Mouse (Mus musculus) liver, embryonic 11.5 days (tissue): ENCODE data around the gene Pik3r6. TPM values are rescaled to one million over a fixed set of nuclear protein-coding genes. Genes with fewer than 3 reads are reported as not detected.

Source experiments
- ATAC-seq: fragments of 200-750 bp; cut with Nextera tagmentation; replicated peaks from 2 replicates; pipeline ENCODE4 v1.8.0; 2017; ENCODE audit warnings: moderate number of reproducible peaks, mild to moderate bottlenecking, moderate TSS enrichment, moderate library complexity; ENCODE audit not compliant: low FRiP score
- DNase-seq: peaks from one replicate; pipeline ENCODE4 v3.0.0-alpha.2; 2017; ENCODE audit warnings: low spot score
- H3K27ac ChIP-seq: fragments of 300-500 bp; sonication (generic); 2 replicates; pipeline ENCODE4 v1.5.1; 2014; ENCODE audit warnings: mild to moderate bottlenecking, low read depth, low read length, control low read depth
- H3K27me3 ChIP-seq: fragments of 300-500 bp; sonication (generic); replicated peaks from 2 replicates; pipeline ENCODE4 v1.6.1; 2014; ENCODE audit warnings: low read length, mixed read lengths; ENCODE audit not compliant: control insufficient read depth, insufficient read depth
- H3K36me3 ChIP-seq: fragments of 300-500 bp; sonication (generic); 2 replicates; pipeline ENCODE4 v1.6.1; 2014; ENCODE audit warnings: mild to moderate bottlenecking, low read length, moderate library complexity, mixed read lengths; ENCODE audit not compliant: control insufficient read depth, insufficient read depth
- H3K4me1 ChIP-seq: fragments of 300-500 bp; sonication (generic); replicated peaks from 2 replicates; pipeline ENCODE4 v1.6.1; 2014; ENCODE audit warnings: low read length, mixed read lengths; ENCODE audit not compliant: control insufficient read depth, insufficient read depth
- H3K4me2 ChIP-seq: fragments of 300-500 bp; sonication (generic); 2 replicates; pipeline ENCODE4 v1.6.1; 2014; ENCODE audit warnings: mild to moderate bottlenecking, control low read depth, moderate library complexity
- H3K4me3 ChIP-seq: fragments of 300-500 bp; sonication (generic); 2 replicates; pipeline ENCODE4 v1.5.1; 2014; ENCODE audit warnings: low read depth, low read length, control low read depth
- H3K9ac ChIP-seq: fragments of 300-500 bp; sonication (generic); 2 replicates; pipeline ENCODE4 v1.6.1; 2014; ENCODE audit warnings: low read depth, low read length, control low read depth
- H3K9me3 ChIP-seq: fragments of 300-500 bp; sonication (generic); 2 replicates; pipeline ENCODE4 v1.6.1; 2016; ENCODE audit warnings: low read length, inconsistent platforms, mixed read lengths; ENCODE audit not compliant: control insufficient read depth
- WGBS: fragments of 180-500 bp; shearing (Covaris S2); extraction: QIAGEN DNeasy Blood & Tissue Kit; methylation state at CpG from one replicate; pipeline ENCODE4 v1.1.7; 2014; 5-methylcytosine and 5-hydroxymethylcytosine counted together
- polyA plus RNA-seq: library from polyadenylated mRNA; unstranded; fragments of >200 nt; fragmentation: Nextera tagmentation; extraction: Ambion mirVana; gene quantifications from 2 replicates; pipeline ENCODE4 v1.2.1, GENCODE M21; 2014

The Pik3r6 gene
- polyA plus RNA-seq, 1 experiment from 2014 or later, result 1.8 TPM

DNA sequence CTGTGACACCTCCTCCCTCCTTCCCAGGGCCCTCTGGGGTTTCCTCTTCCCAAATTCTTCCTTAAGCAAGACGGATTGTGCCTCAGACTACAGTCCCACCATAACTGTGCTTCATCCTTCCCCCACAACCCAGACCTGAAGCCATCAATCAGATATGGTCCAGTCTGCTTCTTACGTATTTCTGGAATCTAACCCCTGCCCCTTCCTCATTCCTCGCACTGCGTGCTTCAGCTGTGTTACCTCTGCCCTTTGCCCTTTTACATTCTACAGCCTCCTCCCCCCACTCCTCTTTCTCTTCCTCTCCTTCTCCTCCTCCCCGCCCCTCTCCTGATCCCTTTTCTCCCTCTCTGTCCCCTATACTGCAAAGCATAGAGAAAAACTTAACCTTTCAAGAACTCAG lies 88.9 kb downstream of the Pik3r6 start:
- ATAC-seq, result no peak
- Histone ChIP-seq H3K4me3 (no peak overlapping the region), H3K9me3 (no peaks in the 10 kb centered on the region)

DNA sequence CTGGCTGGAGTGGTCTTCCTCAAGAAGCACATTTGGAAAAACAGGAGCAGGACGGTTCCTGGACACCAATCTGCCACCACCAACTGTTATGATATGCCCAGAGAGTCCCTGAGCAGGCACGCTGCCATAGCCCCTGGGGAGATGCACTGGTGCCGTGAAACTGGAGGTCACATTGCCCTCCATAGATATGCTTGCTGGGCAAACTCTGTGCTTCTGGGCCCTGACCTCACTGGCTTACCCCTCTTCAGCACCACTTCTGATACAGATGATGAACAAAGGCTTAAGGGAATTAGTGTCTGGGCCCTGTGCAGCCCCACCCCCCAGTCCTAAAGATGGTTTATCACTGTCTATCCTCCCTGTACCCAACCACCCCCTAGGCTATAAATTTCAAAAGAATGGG lies 90.4 kb downstream of the Pik3r6 start:
- 50% methylated on average over 3 of the region's 3 CpGs for WGBS
- ATAC-seq, result no peak
- no peak overlapping the region for H3K27ac ChIP-seq

More for the DNA sequence above, 88.9 kb downstream of the Pik3r6 start:
- Histone ChIP-seq H3K4me1 (no peaks in the 10 kb centered on the region), H3K4me2 (no peak overlapping the region), H3K36me3 (no peaks in the 10 kb centered on the region), H3K9ac (no peak overlapping the region), H3K27me3 (no peaks in the 10 kb centered on the region), H3K27ac (no peak overlapping the region; the same call in 1 of the 2 replicates)
- DNase-seq, result no peak
- WGBS, result 28% methylated on average over 5 of the region's 5 CpGs

DNA sequence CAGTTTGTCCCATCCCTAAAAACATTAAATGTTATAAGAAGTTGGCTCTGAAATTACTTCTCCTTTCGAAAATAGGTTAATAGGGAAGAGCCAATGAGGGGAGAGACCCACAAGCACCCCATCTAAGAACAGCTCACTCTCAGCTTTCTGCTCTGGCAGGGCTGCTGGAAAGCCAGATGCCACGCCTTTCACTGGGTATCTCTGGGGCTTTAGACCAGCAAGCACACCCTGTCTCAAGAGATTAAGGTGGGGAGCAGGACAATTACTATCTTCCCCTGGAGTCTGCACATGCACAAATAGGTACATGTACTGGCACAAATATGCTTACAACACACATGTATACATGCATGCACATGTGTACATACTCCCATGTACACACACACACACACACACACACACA lies 95.1 kb downstream of the Pik3r6 start:
- Histone ChIP-seq H3K9me3 (no peaks in the 10 kb centered on the region), H3K4me1 (peaks cover 20% of the 10 kb centered on the region), H3K9ac (no peak overlapping the region), H3K27me3 (no peaks in the 10 kb centered on the region; the same call in 1 of the 2 replicates), H3K4me2 (no peak overlapping the region), H3K27ac (no peak overlapping the region), H3K36me3 (no peaks in the 10 kb centered on the region), H3K4me3 (no peak overlapping the region)
- 78% methylated on average over 2 of the region's 2 CpGs for WGBS
- DNase-seq, result no peak
- ATAC-seq, result no peak

More for the DNA sequence above, 90.4 kb downstream of the Pik3r6 start:
- no peak for DNase-seq
- Histone ChIP-seq H3K4me1 (no peaks in the 10 kb centered on the region), H3K9me3 (no peaks in the 10 kb centered on the region), H3K27me3 (no peaks in the 10 kb centered on the region), H3K9ac (no peak overlapping the region), H3K36me3 (no peaks in the 10 kb centered on the region), H3K4me3 (no peak overlapping the region), H3K4me2 (no peak overlapping the region)

DNA sequence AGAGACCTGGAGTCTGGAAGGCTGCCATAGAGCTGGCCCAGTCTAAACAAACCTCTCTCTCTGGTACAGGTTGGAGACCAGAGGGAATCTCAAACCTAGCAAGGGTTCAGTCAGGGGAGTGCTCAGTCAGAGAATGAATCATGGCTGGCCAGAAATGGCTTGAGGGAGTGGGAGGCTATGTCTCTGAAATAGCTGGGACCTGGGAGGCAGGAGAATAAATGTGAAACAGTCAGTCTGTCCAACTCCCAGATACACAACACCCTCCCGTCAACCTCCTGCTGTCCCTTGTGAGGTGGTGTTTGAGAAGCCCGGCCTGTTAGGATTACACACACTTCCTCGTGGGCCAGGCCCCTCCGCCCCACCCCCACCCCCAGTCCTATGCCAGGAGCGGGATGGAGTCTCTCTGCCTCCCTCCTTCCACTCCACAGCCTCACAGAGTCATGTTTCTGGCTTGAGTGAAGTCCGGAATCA lies 97.8 kb downstream of the Pik3r6 start:
- Histone ChIP-seq H3K36me3 (no peaks in the 10 kb centered on the region), H3K27ac (peak overlapping the region; percentile 54; the same call in 1 of the 2 replicates), H3K4me2 (no peak overlapping the region), H3K9ac (no peak overlapping the region), H3K4me1 (peaks cover 20% of the 10 kb centered on the region), H3K27me3 (no peaks in the 10 kb centered on the region; the same call in 1 of the 2 replicates), H3K9me3 (no peaks in the 10 kb centered on the region), H3K4me3 (no peak overlapping the region)
- ATAC-seq, result no peak
- WGBS, result 54% methylated on average over 6 of the region's 6 CpGs
- DNase-seq, result no peak

DNA sequence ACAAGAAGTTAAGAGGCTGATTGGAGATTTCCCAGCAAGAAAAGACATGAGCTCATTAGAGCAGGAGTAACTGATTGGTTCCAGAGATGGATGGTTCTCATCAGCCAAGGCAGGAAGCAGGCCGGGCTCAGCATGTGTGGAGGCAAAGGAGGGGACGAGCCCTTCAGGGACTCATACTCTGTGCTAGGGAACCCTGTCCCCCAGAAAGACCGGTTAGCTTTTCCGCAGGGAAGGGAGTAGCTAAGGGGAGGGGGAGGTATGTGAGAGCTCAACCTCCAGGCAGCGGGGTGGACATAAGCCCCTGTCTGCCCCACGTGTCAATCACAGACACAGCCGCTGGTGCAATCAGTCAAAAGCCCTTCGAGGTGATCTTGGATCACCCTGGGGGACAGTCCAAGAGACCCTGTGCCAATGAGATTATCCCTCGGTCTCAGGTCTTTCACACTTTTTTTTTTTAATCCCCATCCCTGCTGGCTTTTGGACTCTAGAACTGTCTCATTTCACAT lies 98.7 kb downstream of the Pik3r6 start:
- Histone ChIP-seq H3K4me3 (no peak overlapping the region), H3K27ac (peak overlapping the region; percentile 54), H3K36me3 (no peaks in the 10 kb centered on the region), H3K4me2 (no peak overlapping the region), H3K4me1 (peaks cover 20% of the 10 kb centered on the region), H3K27me3 (no peaks in the 10 kb centered on the region; the same call in 1 of the 2 replicates), H3K9me3 (no peaks in the 10 kb centered on the region), H3K9ac (no peak overlapping the region)
- DNase-seq (no peak), ATAC-seq (no peak)
- WGBS, result 20% methylated on average over 9 of the region's 9 CpGs

Other genes starting within 250 kb of the Pik3r6 start
- 0.13 and 0.40 TPM in 2 replicates for gene Ntn1, start 102.2 kb upstream of the Pik3r6 start, polyA plus RNA-seq
- gene Pik3r5, start 70.9 kb upstream of the Pik3r6 start, polyA plus RNA-seq, result 0.56 and 0.84 TPM in 2 replicates
- not detected in 2 replicates for gene Mfsd6l, start 53.2 kb downstream of the Pik3r6 start, polyA plus RNA-seq
- gene Ccdc42, start 84.0 kb downstream of the Pik3r6 start, polyA plus RNA-seq, result 0.26 and 0.56 TPM in 2 replicates
- gene Myh10, start 188.5 kb downstream of the Pik3r6 start, polyA plus RNA-seq, result 70.3 and 76.5 TPM in 2 replicates